Mouse (Mus musculus) kidney, embryonic 16.5 days (tissue): ENCODE measurements at regions not wholly inside any gene's neighbourhood (a gene's known extent, or its start where the extent isn't known, plus 50 kb on each side); places are given as distances from the start of the nearest gene placed in this dataset.

Source experiments
- ATAC-seq: fragments of 200-750 bp; cut with Nextera tagmentation; 2 replicates; pipeline ENCODE4 v1.8.0; 2017; ENCODE audit warnings: moderate TSS enrichment; ENCODE audit not compliant: low FRiP score, low TSS enrichment
- H3K27ac ChIP-seq: fragments of 300-500 bp; sonication (generic); 2 replicates; pipeline ENCODE4 v1.5.1; 2014; ENCODE audit warnings: low read length
- H3K27me3 ChIP-seq: fragments of 300-500 bp; sonication (generic); 2 replicates; pipeline ENCODE4 v1.6.1; 2014; ENCODE audit warnings: low read length, control low read depth, mixed read lengths; ENCODE audit not compliant: insufficient read depth
- H3K36me3 ChIP-seq: fragments of 300-500 bp; sonication (generic); 2 replicates; pipeline ENCODE4 v1.6.1; 2014; ENCODE audit warnings: low read length, control low read depth, mixed read lengths; ENCODE audit not compliant: insufficient read depth
- H3K4me1 ChIP-seq: fragments of 300-500 bp; sonication (generic); 2 replicates; pipeline ENCODE4 v1.6.1; 2014; ENCODE audit warnings: low read length, control low read depth, mixed read lengths; ENCODE audit not compliant: insufficient read depth
- H3K4me2 ChIP-seq: fragments of 300-500 bp; sonication (generic); replicated peaks from 2 replicates; pipeline ENCODE4 v1.6.1; 2014; ENCODE audit warnings: low read depth, low read length
- H3K4me3 ChIP-seq: fragments of 300-500 bp; sonication (generic); 2 replicates; pipeline ENCODE4 v1.5.1; 2014; ENCODE audit warnings: mild to moderate bottlenecking, low read length
- H3K9ac ChIP-seq: fragments of 300-500 bp; sonication (generic); replicated peaks from 2 replicates; pipeline ENCODE4 v1.6.1; 2014; ENCODE audit warnings: low read length
- H3K9me3 ChIP-seq: fragments of 300-500 bp; sonication (generic); 2 replicates; pipeline ENCODE4 v1.6.1; 2016; ENCODE audit warnings: low read length, control low read depth
- WGBS: fragments of 180-500 bp; shearing (Covaris S2); extraction: QIAGEN DNeasy Blood & Tissue Kit; methylation state at CpG from one replicate; pipeline ENCODE4 v1.1.7; 2014; 5-methylcytosine and 5-hydroxymethylcytosine counted together

GRCm38 (mm10) chr3:58200462-58200861, 214.1 kb upstream of the Tsc22d2 start:
- Histone ChIP-seq H3K4me3 (no peak overlapping the region), H3K9me3 (0 out of 2 replicates have a peak, but pooled peaks cover 2% of the 10 kb centered on the region), H3K4me1 (peaks cover 3% of the 10 kb centered on the region; the same call in 1 of the 2 replicates), H3K9ac (no peak overlapping the region), H3K27me3 (no peaks in the 10 kb centered on the region), H3K36me3 (no peaks in the 10 kb centered on the region), H3K4me2 (no peak overlapping the region), H3K27ac (no peak overlapping the region)
- WGBS = 84% methylated on average over 6 of the region's 6 CpGs
- no peak for ATAC-seq

- Histone ChIP-seq H3K27ac (peak overlapping the region; percentile 84), H3K4me3 (no peak overlapping the region), H3K9ac (no peak overlapping the region), H3K4me2 (no peak overlapping the region), H3K36me3 (no peaks in the 10 kb centered on the region), H3K27me3 (no peaks in the 10 kb centered on the region), H3K9me3 (0 out of 2 replicates have a peak, but pooled peaks cover 2% of the 10 kb centered on the region), H3K4me1 (peaks cover 9% of the 10 kb centered on the region; the same call in 1 of the 2 replicates)
- 47% methylated on average over 5 of the region's 5 CpGs for WGBS
- no peak for ATAC-seq
Measured at GRCm38 (mm10) chr3:58202816-58203215, 211.7 kb upstream of the Tsc22d2 start.

GRCm38 (mm10) chr3:58203806-58204205, 210.7 kb upstream of the Tsc22d2 start:
- no peaks in the 10 kb centered on the region for H3K36me3 ChIP-seq
- no peak overlapping the region for H3K4me2 ChIP-seq
- H3K4me3 ChIP-seq = no peak overlapping the region
- peak overlapping the region; percentile 80 for H3K27ac ChIP-seq
- no peak overlapping the region for H3K9ac ChIP-seq
- 73% methylated on average over 2 of the region's 2 CpGs for WGBS
- H3K27me3 ChIP-seq = no peaks in the 10 kb centered on the region
- ATAC-seq = no peak
- H3K4me1 ChIP-seq = peaks cover 9% of the 10 kb centered on the region; the same call in 1 of the 2 replicates
- 0 out of 2 replicates have a peak, but pooled peaks cover 2% of the 10 kb centered on the region for H3K9me3 ChIP-seq

- ATAC-seq = no peak
- no peak overlapping the region for H3K4me3 ChIP-seq
- WGBS = 95% methylated on average over 2 of the region's 2 CpGs
Measured at GRCm38 (mm10) chr3:58205526-58205925, 209.0 kb upstream of the Tsc22d2 start.

GRCm38 (mm10) chr3:58206776-58207398, 207.6 kb upstream of the Tsc22d2 start:
- Histone ChIP-seq H3K27me3 (no peaks in the 10 kb centered on the region), H3K4me1 (peaks cover 9% of the 10 kb centered on the region; the same call in 1 of the 2 replicates), H3K36me3 (no peaks in the 10 kb centered on the region), H3K4me3 (no peak overlapping the region), H3K4me2 (no peak overlapping the region), H3K9me3 (no peaks in the 10 kb centered on the region), H3K27ac (no peak overlapping the region), H3K9ac (no peak overlapping the region)
- ATAC-seq = no peak
- WGBS = 71% methylated on average over 5 of the region's 5 CpGs

More at GRCm38 (mm10) chr3:58205526-58205925, 209.0 kb upstream of the Tsc22d2 start:
- Histone ChIP-seq H3K4me1 (peaks cover 9% of the 10 kb centered on the region; the same call in 1 of the 2 replicates), H3K27me3 (no peaks in the 10 kb centered on the region), H3K4me2 (no peak overlapping the region), H3K9me3 (no peaks in the 10 kb centered on the region), H3K9ac (no peak overlapping the region), H3K27ac (no peak overlapping the region), H3K36me3 (no peaks in the 10 kb centered on the region)

- H3K27ac ChIP-seq = no peak overlapping the region
- H3K4me2 ChIP-seq = no peak overlapping the region
- 33% methylated on average over 3 of the region's 3 CpGs for WGBS
- no peak overlapping the region for H3K4me3 ChIP-seq
- H3K27me3 ChIP-seq = no peaks in the 10 kb centered on the region
- H3K4me1 ChIP-seq = peaks cover 6% of the 10 kb centered on the region; the same call in 1 of the 2 replicates
- no peak for ATAC-seq
- H3K9ac ChIP-seq = no peak overlapping the region
- H3K36me3 ChIP-seq = no peaks in the 10 kb centered on the region
- no peaks in the 10 kb centered on the region for H3K9me3 ChIP-seq
Measured at GRCm38 (mm10) chr3:58211016-58211415, 203.5 kb upstream of the Tsc22d2 start.

GRCm38 (mm10) chr3:58224696-58225095, 189.8 kb upstream of the Tsc22d2 start:
- H3K36me3 ChIP-seq = no peaks in the 10 kb centered on the region
- H3K27ac ChIP-seq = no peak overlapping the region
- H3K4me2 ChIP-seq = no peak overlapping the region
- ATAC-seq = no peak
- no peak overlapping the region for H3K4me3 ChIP-seq
- 0 out of 2 replicates have a peak, but pooled peaks cover 8% of the 10 kb centered on the region for H3K4me1 ChIP-seq
- H3K27me3 ChIP-seq = no peaks in the 10 kb centered on the region
- H3K9me3 ChIP-seq = no peaks in the 10 kb centered on the region
- WGBS = 51% methylated on average over 2 of the region's 2 CpGs
- H3K9ac ChIP-seq = no peak overlapping the region

GRCm38 (mm10) chr3:58226447-58227321, 187.8 kb upstream of the Tsc22d2 start:
- H3K4me3 ChIP-seq = no peak overlapping the region
- H3K4me2 ChIP-seq = no peak overlapping the region
- H3K27ac ChIP-seq = no peak overlapping the region
- 0 out of 2 replicates have a peak, but pooled peaks cover 8% of the 10 kb centered on the region for H3K4me1 ChIP-seq
- H3K9ac ChIP-seq = no peak overlapping the region
- no peaks in the 10 kb centered on the region for H3K36me3 ChIP-seq
- H3K9me3 ChIP-seq = no peaks in the 10 kb centered on the region
- 81% methylated on average over 7 of the region's 7 CpGs for WGBS
- no peak for ATAC-seq
- no peaks in the 10 kb centered on the region for H3K27me3 ChIP-seq

- Histone ChIP-seq H3K4me1 (0 out of 2 replicates have a peak, but pooled peaks cover 8% of the 10 kb centered on the region), H3K4me2 (no peak overlapping the region), H3K4me3 (no peak overlapping the region), H3K9ac (no peak overlapping the region), H3K9me3 (no peaks in the 10 kb centered on the region), H3K36me3 (no peaks in the 10 kb centered on the region), H3K27ac (no peak overlapping the region), H3K27me3 (no peaks in the 10 kb centered on the region)
- WGBS = 77% methylated on average over 5 of the region's 5 CpGs
- ATAC-seq = no peak
Measured at GRCm38 (mm10) chr3:58227322-58227627, 187.2 kb upstream of the Tsc22d2 start.

- H3K9me3 ChIP-seq = no peaks in the 10 kb centered on the region
- no peak overlapping the region for H3K9ac ChIP-seq
- H3K27ac ChIP-seq = no peak overlapping the region
- 0 out of 2 replicates have a peak, but pooled peaks cover 8% of the 10 kb centered on the region for H3K4me1 ChIP-seq
- H3K27me3 ChIP-seq = no peaks in the 10 kb centered on the region
- ATAC-seq = no peak
- no peak overlapping the region for H3K4me3 ChIP-seq
- H3K4me2 ChIP-seq = no peak overlapping the region
- 79% methylated on average over 3 of the region's 3 CpGs for WGBS
- no peaks in the 10 kb centered on the region for H3K36me3 ChIP-seq
Measured at GRCm38 (mm10) chr3:58228189-58228588, 186.3 kb upstream of the Tsc22d2 start.
